Mouse (Mus musculus) C2C12 (cell line): ENCODE measurements around the gene Cpm.

Experiments
- CEBPB ChIP-seq: IDR thresholded peaks from one replicate; pipeline ENCODE4 v1.6.1; 2011; ENCODE audit warnings: low read depth, mild to moderate bottlenecking, control low read depth, moderate library complexity
- CTCF ChIP-seq: IDR thresholded peaks from one replicate; pipeline ENCODE4 v1.5.1; 2011; ENCODE audit not compliant: control insufficient read depth, insufficient read depth, insufficient read length
- MAX ChIP-seq: IDR thresholded peaks from one replicate; pipeline ENCODE4 v1.6.1; 2011; ENCODE audit warnings: mild to moderate bottlenecking, control low read depth
- MYOG ChIP-seq: IDR thresholded peaks from one replicate; pipeline ENCODE4 v1.6.1; 2011; ENCODE audit not compliant: control insufficient read depth, insufficient read length; ENCODE audit errors: extremely low read depth

- no peak for TF ChIP-seq CTCF
- TF ChIP-seq MYOG, result no peak
- TF ChIP-seq CEBPB, result no peak
- TF ChIP-seq MAX, result no peak
These were observed 15.1 kb downstream of the Cpm start for GRCm38 (mm10) chr10:117644429-117644748.
